Mouse (Mus musculus): Measurements from ENCODE around the gene Gm20425. TPM values are rescaled to one million over a fixed set of nuclear protein-coding genes. Genes with fewer than 3 reads are reported as not detected.

Gene Gm20425
- polyA plus RNA-seq, 1 experiment from 2014 or later: not detected

- peaks cover 37% of the 10 kb centered on the region for H3K4me1 ChIP-seq (replicated peaks; ENCODE audit: control insufficient read depth, insufficient read depth, low read length)
- no peak overlapping the region for H3K9ac ChIP-seq (replicated peaks; ENCODE audit: low read depth, low read length)
- peaks cover 3% of the 10 kb centered on the region; the same call in 1 of the 2 replicates for H3K36me3 ChIP-seq (ENCODE audit: control insufficient read depth, insufficient read depth)
- H3K27ac ChIP-seq (ENCODE audit: low read length): peak overlapping the region; percentile 53
- peak overlapping the region; percentile 22; the same call in 1 of the 2 replicates for H3K4me3 ChIP-seq (replicated peaks; ENCODE audit: low read length)
- no peaks in the 10 kb centered on the region for H3K27me3 ChIP-seq (replicated peaks; ENCODE audit: control insufficient read depth, insufficient read depth, low read length)
- ATAC-seq: peak; percentile 55
- WGBS: 18% methylated on average over 13 of the region's 13 CpGs
- no peaks in the 10 kb centered on the region for H3K9me3 ChIP-seq (ENCODE audit: control insufficient read depth, low read length)
- H3K4me2 ChIP-seq (ENCODE audit: low read length): peak overlapping the region; percentile 47
These were observed 83.0 kb downstream of the Gm20425 start for GRCm38 (mm10) chr9:103147103-103147502.

GRCm38 (mm10) chr9:103146703-103147102, 83.4 kb downstream of the Gm20425 start:
- Histone ChIP-seq H3K27ac (ENCODE audit: low read length) (peak overlapping the region; percentile 53), H3K4me2 (ENCODE audit: low read length) (peak overlapping the region; percentile 47), H3K4me3 (replicated peaks; ENCODE audit: low read length) (peak overlapping the region; percentile 22; the same call in 1 of the 2 replicates), H3K9me3 (ENCODE audit: control insufficient read depth, low read length) (no peaks in the 10 kb centered on the region), H3K27me3 (replicated peaks; ENCODE audit: control insufficient read depth, insufficient read depth, low read length) (no peaks in the 10 kb centered on the region), H3K36me3 (ENCODE audit: control insufficient read depth, insufficient read depth) (peaks cover 3% of the 10 kb centered on the region; the same call in 1 of the 2 replicates), H3K9ac (replicated peaks; ENCODE audit: low read depth, low read length) (no peak overlapping the region), H3K4me1 (replicated peaks; ENCODE audit: control insufficient read depth, insufficient read depth, low read length) (peaks cover 37% of the 10 kb centered on the region)
- 3% methylated on average over 9 of the region's 9 CpGs for WGBS
- peak; percentile 88 for ATAC-seq

GRCm38 (mm10) chr9:103146257-103146656, 83.8 kb downstream of the Gm20425 start:
- Histone ChIP-seq H3K36me3 (ENCODE audit: control insufficient read depth, insufficient read depth) (peaks cover 3% of the 10 kb centered on the region; the same call in 1 of the 2 replicates), H3K4me2 (ENCODE audit: low read length) (no peak overlapping the region; the same call in 1 of the 2 replicates), H3K4me1 (replicated peaks; ENCODE audit: control insufficient read depth, insufficient read depth, low read length) (peaks cover 37% of the 10 kb centered on the region), H3K9me3 (ENCODE audit: control insufficient read depth, low read length) (no peaks in the 10 kb centered on the region), H3K9ac (replicated peaks; ENCODE audit: low read depth, low read length) (no peak overlapping the region), H3K27me3 (replicated peaks; ENCODE audit: control insufficient read depth, insufficient read depth, low read length) (no peaks in the 10 kb centered on the region), H3K27ac (ENCODE audit: low read length) (peak overlapping the region; percentile 53), H3K4me3 (replicated peaks; ENCODE audit: low read length) (no peak overlapping the region)
- peak; percentile 31 for ATAC-seq
- WGBS: 45% methylated on average over 10 of the region's 10 CpGs

GRCm38 (mm10) chr9:103145351-103145750, 84.8 kb downstream of the Gm20425 start:
- H3K4me2 ChIP-seq (ENCODE audit: low read length): no peak overlapping the region
- no peak for ATAC-seq
- peaks cover 37% of the 10 kb centered on the region for H3K4me1 ChIP-seq (replicated peaks; ENCODE audit: control insufficient read depth, insufficient read depth, low read length)
- no peak overlapping the region; the same call in 1 of the 2 replicates for H3K9ac ChIP-seq (replicated peaks; ENCODE audit: low read depth, low read length)
- H3K36me3 ChIP-seq (ENCODE audit: control insufficient read depth, insufficient read depth): peaks cover 3% of the 10 kb centered on the region; the same call in 1 of the 2 replicates
- 49% methylated on average over 5 of the region's 5 CpGs for WGBS
- no peaks in the 10 kb centered on the region for H3K27me3 ChIP-seq (replicated peaks; ENCODE audit: control insufficient read depth, insufficient read depth, low read length)
- no peak overlapping the region for H3K27ac ChIP-seq (ENCODE audit: low read length)
- no peaks in the 10 kb centered on the region for H3K9me3 ChIP-seq (ENCODE audit: control insufficient read depth, low read length)
- no peak overlapping the region for H3K4me3 ChIP-seq (replicated peaks; ENCODE audit: low read length)

GRCm38 (mm10) chr9:103143881-103144280, 86.2 kb downstream of the Gm20425 start:
- 66% methylated on average over 4 of the region's 4 CpGs for WGBS
- H3K4me2 ChIP-seq (ENCODE audit: low read length): no peak overlapping the region
- H3K9ac ChIP-seq (replicated peaks; ENCODE audit: low read depth, low read length): no peak overlapping the region
- H3K36me3 ChIP-seq (ENCODE audit: control insufficient read depth, insufficient read depth): peaks cover 3% of the 10 kb centered on the region; the same call in 1 of the 2 replicates
- peaks cover 37% of the 10 kb centered on the region for H3K4me1 ChIP-seq (replicated peaks; ENCODE audit: control insufficient read depth, insufficient read depth, low read length)
- H3K27me3 ChIP-seq (replicated peaks; ENCODE audit: control insufficient read depth, insufficient read depth, low read length): no peaks in the 10 kb centered on the region
- no peaks in the 10 kb centered on the region for H3K9me3 ChIP-seq (ENCODE audit: control insufficient read depth, low read length)
- no peak overlapping the region for H3K4me3 ChIP-seq (replicated peaks; ENCODE audit: low read length)
- no peak for ATAC-seq
- no peak overlapping the region for H3K27ac ChIP-seq (ENCODE audit: low read length)

GRCm38 (mm10) chr9:103141266-103141665, 88.8 kb downstream of the Gm20425 start:
- Histone ChIP-seq H3K4me3 (replicated peaks; ENCODE audit: low read length) (no peak overlapping the region), H3K9ac (replicated peaks; ENCODE audit: low read depth, low read length) (no peak overlapping the region), H3K9me3 (ENCODE audit: control insufficient read depth, low read length) (no peaks in the 10 kb centered on the region), H3K4me1 (replicated peaks; ENCODE audit: control insufficient read depth, insufficient read depth, low read length) (peaks cover 16% of the 10 kb centered on the region), H3K27ac (ENCODE audit: low read length) (no peak overlapping the region), H3K27me3 (replicated peaks; ENCODE audit: control insufficient read depth, insufficient read depth, low read length) (no peaks in the 10 kb centered on the region), H3K4me2 (ENCODE audit: low read length) (no peak overlapping the region), H3K36me3 (ENCODE audit: control insufficient read depth, insufficient read depth) (peaks cover 3% of the 10 kb centered on the region; the same call in 1 of the 2 replicates)
- no peak for ATAC-seq
- WGBS: 93% methylated on average over 7 of the region's 7 CpGs

- peaks cover 8% of the 10 kb centered on the region for H3K4me1 ChIP-seq (replicated peaks; ENCODE audit: control insufficient read depth, insufficient read depth, low read length)
- WGBS: 90% methylated on average over 6 of the region's 6 CpGs
- no peak for ATAC-seq
These were observed 89.7 kb downstream of the Gm20425 start for GRCm38 (mm10) chr9:103140384-103140783.

More at GRCm38 (mm10) chr9:103140384-103140783, 89.7 kb downstream of the Gm20425 start:
- Histone ChIP-seq H3K27ac (ENCODE audit: low read length) (no peak overlapping the region), H3K4me3 (replicated peaks; ENCODE audit: low read length) (no peak overlapping the region), H3K27me3 (replicated peaks; ENCODE audit: control insufficient read depth, insufficient read depth, low read length) (no peaks in the 10 kb centered on the region), H3K36me3 (ENCODE audit: control insufficient read depth, insufficient read depth) (peaks cover 3% of the 10 kb centered on the region; the same call in 1 of the 2 replicates), H3K9ac (replicated peaks; ENCODE audit: low read depth, low read length) (no peak overlapping the region), H3K4me2 (ENCODE audit: low read length) (no peak overlapping the region), H3K9me3 (ENCODE audit: control insufficient read depth, low read length) (no peaks in the 10 kb centered on the region)

Other genes with a start within 250 kb of the Gm20425 start
- 2.5 and 3.1 TPM in 2 replicates for gene Slco2a1, start 241.6 kb downstream of the Gm20425 start, polyA plus RNA-seq (2015; fragmentation: Nextera tagmentation; extraction: Ambion mirVana)
- 63.6 and 77.9 TPM in 2 replicates for gene Rab6b, start 118.5 kb downstream of the Gm20425 start, polyA plus RNA-seq (2015; fragmentation: Nextera tagmentation; extraction: Ambion mirVana)
- gene Srprb, start 28.2 kb downstream of the Gm20425 start, polyA plus RNA-seq (2015; fragmentation: Nextera tagmentation; extraction: Ambion mirVana): 52.5 and 55.9 TPM in 2 replicates
- 29.6 and 31.3 TPM in 2 replicates for gene Trf, start 137 bp upstream of the Gm20425 start, polyA plus RNA-seq (2015; fragmentation: Nextera tagmentation; extraction: Ambion mirVana)
- gene 1300017J02Rik, start 74.8 kb upstream of the Gm20425 start, polyA plus RNA-seq (2015; fragmentation: Nextera tagmentation; extraction: Ambion mirVana): 0.89 and 1.1 TPM in 2 replicates
- gene Topbp1, start 74.9 kb upstream of the Gm20425 start, polyA plus RNA-seq (2015; fragmentation: Nextera tagmentation; extraction: Ambion mirVana): 33.0 and 43.9 TPM in 2 replicates
- 82.8 and 113 TPM in 2 replicates for gene Cdv3, start 135.5 kb upstream of the Gm20425 start, polyA plus RNA-seq (2015; fragmentation: Nextera tagmentation; extraction: Ambion mirVana)

All from forebrain, embryonic 16.5 days (tissue).